Mouse (Mus musculus) myocyte (in vitro differentiated cells): ENCODE results near the gene Ypel4. TPM values are rescaled to one million over a fixed set of nuclear protein-coding genes. Genes with fewer than 3 reads are reported as not detected.
A peak's percentile ranks its signal among the peaks of the same experiment; 100 is the strongest.
"Not testable (repeated sequence)": the region's sequence is repeated elsewhere in the genome, so short reads cannot be mapped to it uniquely, and the experiment has no call there.

Experiments
- H3K27me3 ChIP-seq: one replicate; pipeline ENCODE4 v1.6.1; 2011; ENCODE audit not compliant: control insufficient read depth, insufficient read depth, insufficient read length
- H3K36me3 ChIP-seq: one replicate; pipeline ENCODE4 v1.6.1; 2011; ENCODE audit not compliant: control insufficient read depth, insufficient read depth
- H3K4me2 ChIP-seq: one replicate; pipeline ENCODE4 v1.6.1; 2011; ENCODE audit warnings: low read depth, control low read depth
- H3K4me3 ChIP-seq: one replicate; pipeline ENCODE4 v1.5.1; 2011; ENCODE audit warnings: mild to moderate bottlenecking, control low read depth, moderate library complexity
- H3K79me2 ChIP-seq: one replicate; pipeline ENCODE4 v1.6.1; 2011; ENCODE audit not compliant: control insufficient read depth, insufficient read depth
- H3ac ChIP-seq: one replicate; pipeline ENCODE4 v1.6.1; 2011; ENCODE audit not compliant: control insufficient read depth, insufficient read length
- CEBPB ChIP-seq: IDR thresholded peaks from 2 replicates; pipeline ENCODE4 v1.6.1; 2011; ENCODE audit warnings: mild to moderate bottlenecking, moderate library complexity; ENCODE audit not compliant: poor library complexity, insufficient read depth, severe bottlenecking
- E2F4 ChIP-seq: IDR thresholded peaks from one replicate; pipeline ENCODE4 v1.6.1; 2011; ENCODE audit warnings: mild to moderate bottlenecking, control low read depth, moderate library complexity; ENCODE audit not compliant: insufficient read depth
- MAX ChIP-seq: IDR thresholded peaks from one replicate; pipeline ENCODE4 v1.6.1; 2011; ENCODE audit warnings: low read depth, mild to moderate bottlenecking, control low read depth
- MYOD1 ChIP-seq, 3 experiments: IDR thresholded peaks; one replicate each; pipeline ENCODE4 v1.6.1; 2011; ENCODE audit warnings: control low read depth in 2 of 3, low read depth in 2 of 3, mild to moderate bottlenecking in 2 of 3, moderate library complexity in 1 of 3; ENCODE audit not compliant: insufficient read length in 2 of 3, control insufficient read depth in 1 of 3
- MYOG ChIP-seq, 3 experiments: IDR thresholded peaks; one replicate each; pipeline ENCODE4 v1.6.1; 2011; ENCODE audit warnings: control low read depth in 2 of 3, low read depth in 2 of 3, mild to moderate bottlenecking in 2 of 3; ENCODE audit not compliant: insufficient read length in 2 of 3, control insufficient read depth in 1 of 3, insufficient read depth in 1 of 3
- POLR2A ChIP-seq: IDR thresholded peaks from one replicate; pipeline ENCODE4 v1.6.1; 2011; ENCODE audit warnings: low read depth, mild to moderate bottlenecking, control low read depth, moderate library complexity; ENCODE audit not compliant: insufficient read length
- POLR2AphosphoS2 ChIP-seq: IDR thresholded peaks from one replicate; pipeline ENCODE4 v1.6.1; 2011; ENCODE audit warnings: low read depth, control low read depth; ENCODE audit not compliant: insufficient read length
- REST ChIP-seq: IDR thresholded peaks from one replicate; pipeline ENCODE4 v1.6.1; 2011; ENCODE audit warnings: mild to moderate bottlenecking, control low read depth, moderate library complexity; ENCODE audit not compliant: insufficient read depth, insufficient read length
- SRF ChIP-seq: IDR thresholded peaks from one replicate; pipeline ENCODE4 v1.6.1; 2011; ENCODE audit warnings: low read depth; ENCODE audit not compliant: control insufficient read depth, insufficient read length
- TCF12 ChIP-seq: IDR thresholded peaks from one replicate; pipeline ENCODE4 v1.6.1; 2011; ENCODE audit warnings: mild to moderate bottlenecking, control low read depth; ENCODE audit not compliant: poor library complexity, insufficient read depth, severe bottlenecking
- TCF3 ChIP-seq: IDR thresholded peaks from one replicate; pipeline ENCODE4 v1.6.1; 2011; ENCODE audit warnings: low read depth, control low read depth; ENCODE audit not compliant: insufficient read length
- USF1 ChIP-seq: IDR thresholded peaks from one replicate; pipeline ENCODE4 v1.6.1; 2011; ENCODE audit warnings: low read depth, mild to moderate bottlenecking, control low read depth, moderate library complexity
- polyA plus RNA-seq: library from polyadenylated mRNA; unstranded; fragments of >200 nt; fragmentation: generic; extraction: Trizol; gene quantifications from one replicate; pipeline ENCODE4 v1.2.1, GENCODE M21; 2012; ENCODE audit warnings: missing spikeins

Ypel4 gene
- polyA plus RNA-seq, 1 experiment = 1.0 TPM

DNA sequence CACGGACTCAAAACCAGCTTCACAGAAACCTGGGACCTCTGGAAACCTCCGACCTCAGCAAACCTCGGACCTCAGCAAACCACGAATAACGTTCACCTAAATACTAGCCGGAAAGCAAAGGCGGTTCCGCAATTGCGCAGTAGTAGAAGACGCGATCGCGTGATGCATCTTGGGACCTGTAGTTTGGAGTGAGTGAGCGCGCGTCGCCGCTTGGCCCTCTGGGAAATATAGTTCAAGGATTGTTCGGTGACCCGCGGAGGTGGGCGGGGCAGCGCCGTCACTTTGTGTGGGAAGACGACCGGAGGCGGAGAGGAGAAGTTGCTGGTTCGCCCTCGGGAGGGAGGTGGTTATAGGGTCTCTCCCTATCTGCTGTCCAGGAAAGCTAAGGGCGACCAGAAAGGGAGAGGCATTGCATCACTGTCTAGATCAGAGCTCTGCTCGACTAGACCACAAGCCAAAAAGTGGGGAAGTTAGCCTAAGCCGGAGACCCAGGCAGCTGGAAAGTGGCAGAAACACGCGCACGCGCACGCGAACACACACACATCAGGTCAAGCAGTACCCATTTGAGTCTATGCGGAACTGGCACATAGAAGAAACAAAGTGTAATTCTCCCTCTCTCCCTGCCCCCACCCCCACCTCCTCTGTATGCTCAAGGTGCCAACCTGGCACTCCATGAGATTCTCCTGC is 6.5 kb upstream of the Ypel4 start, which contains the start of gene Clp1:
Clp1 (minus strand) TSS at position 179 of the 687 bp plus-strand sequence.
- peak within 1 kb of the TSS; percentile 99 for H3K4me2 ChIP-seq
- no peaks in the 10 kb centered on the region for H3K27me3 ChIP-seq
- H3K36me3 ChIP-seq = peaks cover 16% of the 10 kb centered on the region
- TF ChIP-seq POLR2A = peak; percentile 75
- TF ChIP-seq REST = no peak
- peak; percentile 75 for TF ChIP-seq POLR2AphosphoS2
- TF ChIP-seq E2F4 = peak; percentile 39
- TF ChIP-seq SRF = no peak
- TF ChIP-seq MAX = no peak
- peaks cover 31% of the 10 kb centered on the region for H3K79me2 ChIP-seq
- H3ac ChIP-seq = peak within 1 kb of the TSS; percentile 12
- peak within 1 kb of the TSS; percentile 62 for H3K4me3 ChIP-seq

DNA sequence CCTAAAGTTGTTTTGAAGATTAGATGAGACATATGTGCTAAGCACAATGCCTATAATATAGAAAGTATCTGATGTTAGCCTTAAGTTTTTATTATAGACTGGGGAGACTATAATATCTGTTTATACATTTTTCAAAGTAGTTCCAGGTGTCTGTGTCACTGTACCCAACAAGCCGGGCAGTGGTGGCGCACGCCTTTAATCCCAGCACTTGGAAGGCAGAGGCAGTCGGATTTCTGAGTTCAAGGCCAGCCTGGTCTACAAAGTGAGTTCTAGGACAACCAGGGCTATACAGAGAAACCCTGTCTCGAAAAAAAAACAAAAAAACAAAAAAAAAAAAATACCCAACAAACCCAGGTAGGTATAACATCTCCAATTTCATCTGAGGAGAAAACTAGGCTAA is 5.7 kb upstream of the Ypel4 start:
- H3K27me3 ChIP-seq, H3K4me2 ChIP-seq, H3ac ChIP-seq: not testable (repeated sequence)
- H3K36me3 ChIP-seq = peaks cover 14% of the 10 kb centered on the region
- peaks cover 31% of the 10 kb centered on the region for H3K79me2 ChIP-seq
- H3K4me3 ChIP-seq = peak overlapping the region; percentile 62

DNA sequence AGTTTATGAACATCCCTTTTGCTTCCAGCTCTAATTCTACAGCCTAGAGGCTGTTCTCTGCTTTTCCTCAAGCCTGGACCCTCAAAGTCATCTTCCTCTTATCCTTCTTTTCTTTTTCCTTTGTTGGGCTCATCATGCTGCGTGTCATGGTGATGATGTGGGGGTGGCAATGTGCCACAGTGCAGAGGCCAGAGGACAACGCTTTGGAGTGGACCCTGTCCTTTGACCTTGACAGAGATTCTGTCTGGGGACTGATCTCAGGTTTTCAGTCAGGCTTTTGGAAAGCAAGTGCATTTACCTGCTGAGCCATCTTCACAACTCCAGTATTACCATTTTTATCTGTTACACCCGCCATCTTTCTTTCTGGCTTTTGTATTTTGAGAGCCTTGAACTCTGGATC is 2.7 kb upstream of the Ypel4 start:
- no peaks in the 10 kb centered on the region for H3K27me3 ChIP-seq
- peaks cover 8% of the 10 kb centered on the region for H3K79me2 ChIP-seq
- no peak overlapping the region for H3ac ChIP-seq
- TF ChIP-seq MYOG (IDR thresholded peaks at IDR 0.05; ENCODE audit: control insufficient read depth in 1 of 3, insufficient read depth in 1 of 3, insufficient read length in 2 of 3, low read depth in 2 of 3) (no peak), MAX (no peak), POLR2AphosphoS2 (no peak), REST (no peak), MYOD1 (IDR thresholded peaks at IDR 0.05; ENCODE audit: control insufficient read depth in 1 of 3, insufficient read length in 2 of 3, low read depth in 2 of 3) (no peak), SRF (no peak), E2F4 (no peak), POLR2A (no peak), USF1 (no peak), TCF3 (no peak), TCF12 (no peak), CEBPB (no peak)
- no peaks in the 10 kb centered on the region for H3K36me3 ChIP-seq
- no peak overlapping the region for H3K4me2 ChIP-seq
- H3K4me3 ChIP-seq = no peak overlapping the region

DNA sequence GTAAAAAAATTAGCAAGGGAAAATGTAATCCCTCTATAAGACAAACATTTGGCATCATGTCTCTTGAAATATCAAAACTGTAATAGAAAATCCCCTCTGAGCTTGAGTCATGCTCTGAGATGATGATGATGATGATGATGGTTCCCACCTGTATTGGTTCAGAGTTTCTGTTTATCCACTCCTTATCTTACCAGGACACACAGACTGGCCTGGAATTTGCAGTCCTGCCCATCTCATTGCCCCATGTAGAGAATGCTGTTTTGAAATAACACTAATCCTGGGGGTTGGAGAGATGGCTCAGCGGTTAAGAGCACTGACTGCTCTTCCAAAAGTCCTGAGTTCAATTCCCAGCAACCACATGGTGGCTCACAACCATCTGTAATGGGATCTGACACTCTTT is 1.5 kb upstream of the Ypel4 start:
- TF ChIP-seq POLR2A (no peak), USF1 (no peak), SRF (no peak), MYOD1 (IDR thresholded peaks at IDR 0.05; ENCODE audit: control insufficient read depth in 1 of 3, insufficient read length in 2 of 3, low read depth in 2 of 3) (no peak), REST (no peak), TCF12 (no peak), MAX (no peak), POLR2AphosphoS2 (no peak), MYOG (IDR thresholded peaks at IDR 0.05; ENCODE audit: control insufficient read depth in 1 of 3, insufficient read depth in 1 of 3, insufficient read length in 2 of 3, low read depth in 2 of 3) (no peak), E2F4 (no peak), CEBPB (no peak), TCF3 (no peak)
- Histone ChIP-seq H3K36me3 (no peaks in the 10 kb centered on the region), H3K4me3 (no peak overlapping the region), H3K4me2 (no peak overlapping the region), H3K27me3 (no peaks in the 10 kb centered on the region), H3ac (no peak overlapping the region), H3K79me2 (no peaks in the 10 kb centered on the region)

DNA sequence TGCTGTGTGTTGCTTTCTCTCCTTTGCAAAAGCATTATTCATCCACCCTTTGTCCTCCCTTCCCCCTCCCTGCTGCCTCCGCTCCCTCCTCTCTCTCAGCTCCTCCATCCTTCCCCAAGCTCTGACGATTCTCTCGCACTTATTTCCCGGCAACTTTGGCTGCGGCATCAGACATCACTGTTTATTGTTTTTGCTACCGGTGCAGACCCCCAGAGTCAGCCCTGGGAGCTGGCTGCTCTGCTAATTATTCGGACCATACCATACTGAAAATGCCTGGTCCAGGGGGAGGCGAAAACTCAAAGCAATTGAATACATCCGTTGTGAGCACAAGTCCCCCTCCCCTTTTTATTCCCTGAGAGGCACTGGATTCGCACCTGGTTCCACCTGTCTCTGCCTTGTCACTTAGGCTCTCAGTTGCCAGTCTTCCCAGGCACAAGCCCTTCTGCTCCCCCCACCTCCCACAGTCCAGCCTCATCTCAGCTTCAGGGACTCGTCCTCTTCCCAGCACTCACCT is 550 bp downstream of the Ypel4 start:
- Histone ChIP-seq H3K79me2 (no peaks in the 10 kb centered on the region), H3ac (no peak overlapping the region), H3K4me2 (peak overlapping the region; percentile 94), H3K4me3 (peak overlapping the region; percentile 15), H3K36me3 (no peaks in the 10 kb centered on the region), H3K27me3 (no peaks in the 10 kb centered on the region)
- TF ChIP-seq REST (no peak), POLR2AphosphoS2 (peak; percentile 43), USF1 (no peak), MYOD1 (IDR thresholded peaks at IDR 0.05; ENCODE audit: control insufficient read depth in 1 of 3, insufficient read length in 2 of 3, low read depth in 2 of 3) (peak in 2 of 3 experiments; percentile 64 to 70), CEBPB (no peak)
